Mouse (Mus musculus): ENCODE measurements around the gene Dclre1c. TPM values are rescaled to one million over a fixed set of nuclear protein-coding genes. Genes with fewer than 3 reads are reported as not detected.
A peak's percentile ranks its signal among the peaks of the same experiment; 100 is the strongest.

Gene Dclre1c
- polyA plus RNA-seq, 1 experiment from 2014 or later, result 9.2 TPM

DNA sequence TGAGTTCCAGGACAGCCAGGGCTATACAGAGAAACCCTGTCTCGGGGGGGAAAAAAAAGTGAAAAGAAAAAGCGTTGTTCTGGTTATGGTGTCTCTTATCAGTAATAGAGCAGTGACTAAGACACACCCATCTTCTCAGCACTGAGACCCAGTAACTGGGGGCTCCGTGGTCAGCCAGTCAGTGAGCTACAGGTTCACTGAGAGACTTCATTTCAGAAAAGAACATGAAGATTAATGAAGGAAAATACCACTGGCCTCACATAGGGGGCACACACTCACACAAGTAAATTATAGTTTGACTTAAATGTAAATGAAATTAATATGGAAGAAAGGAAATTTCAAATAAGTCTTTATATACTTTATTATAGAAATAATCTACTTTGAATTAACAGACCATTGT, 56.3 kb downstream of the Dclre1c start:
- H3K9me3 ChIP-seq, result 0 out of 2 replicates have a peak, but pooled peaks cover 5% of the 10 kb centered on the region
- 0 out of 2 replicates have a peak, but pooled peaks cover 5% of the 10 kb centered on the region for H3K4me1 ChIP-seq (replicated peaks)
- WGBS, result 89% methylated on average over 3 of the region's 3 CpGs
- H3K4me3 ChIP-seq (replicated peaks), result no peak overlapping the region
- H3K27ac ChIP-seq, result no peak overlapping the region
- H3K27me3 ChIP-seq, result no peaks in the 10 kb centered on the region
- no peaks in the 10 kb centered on the region for H3K36me3 ChIP-seq
- no peak overlapping the region for H3K4me2 ChIP-seq (replicated peaks)
- ATAC-seq, result no peak
- H3K9ac ChIP-seq (replicated peaks), result no peak overlapping the region

DNA sequence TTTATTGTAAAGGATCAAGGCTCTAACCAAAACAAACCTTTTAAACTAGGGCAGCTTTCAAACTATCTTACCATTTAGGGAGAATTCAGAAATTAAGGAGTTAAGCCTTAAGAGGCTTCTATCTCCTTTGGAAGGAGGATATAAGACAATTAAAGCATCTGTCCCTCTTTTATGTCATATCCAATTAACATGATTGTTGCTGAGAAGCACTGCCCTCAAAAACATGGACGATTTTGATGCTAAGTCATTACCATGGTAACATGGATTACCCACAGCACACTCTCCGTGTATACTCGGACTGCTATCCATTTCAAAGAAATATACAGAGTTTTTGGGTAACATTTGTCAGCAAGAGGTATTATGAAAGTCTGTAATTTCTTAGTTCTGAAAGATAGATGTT, 65.9 kb downstream of the Dclre1c start:
- Histone ChIP-seq H3K27me3 (no peaks in the 10 kb centered on the region), H3K4me3 (replicated peaks) (no peak overlapping the region), H3K4me2 (replicated peaks) (no peak overlapping the region), H3K27ac (no peak overlapping the region), H3K9me3 (no peaks in the 10 kb centered on the region), H3K9ac (replicated peaks) (no peak overlapping the region), H3K4me1 (replicated peaks) (no peaks in the 10 kb centered on the region), H3K36me3 (peaks cover 49% of the 10 kb centered on the region)
- 55% methylated on average over 3 of the region's 3 CpGs for WGBS
- ATAC-seq, result no peak

DNA sequence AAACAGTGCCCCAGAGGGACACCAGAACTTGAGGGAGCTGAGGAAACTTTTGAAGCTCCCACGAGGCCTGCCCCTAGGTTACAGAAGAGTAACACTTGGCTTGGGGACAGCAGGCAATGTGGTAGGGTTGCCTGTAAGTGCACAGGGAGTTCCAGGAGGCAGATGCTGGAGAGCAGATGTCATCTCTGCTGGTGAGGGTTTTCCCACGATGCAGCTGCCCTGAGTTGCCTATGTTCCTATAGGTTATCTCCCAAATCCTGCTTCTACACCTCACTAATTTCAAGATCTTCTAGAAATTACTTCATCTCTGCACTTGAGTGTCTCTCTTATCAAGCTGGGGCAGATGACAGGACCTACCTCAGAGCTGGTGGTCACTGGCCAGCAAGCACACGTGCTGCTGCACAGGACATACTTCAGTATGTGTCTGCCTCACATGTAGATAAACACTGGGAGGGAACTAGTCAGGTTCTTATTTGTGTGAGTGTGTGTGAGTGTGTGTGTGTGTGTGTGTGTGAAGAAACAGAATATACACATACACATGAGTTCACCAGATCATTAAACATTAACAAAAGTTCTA, 70.0 kb downstream of the Dclre1c start:
- H3K36me3 ChIP-seq, result peaks cover 79% of the 10 kb centered on the region
- ATAC-seq, result no peak
- no peak overlapping the region for H3K4me3 ChIP-seq (replicated peaks)
- no peaks in the 10 kb centered on the region for H3K4me1 ChIP-seq (replicated peaks)
- no peak overlapping the region for H3K9ac ChIP-seq (replicated peaks)
- H3K9me3 ChIP-seq, result no peaks in the 10 kb centered on the region
- no peaks in the 10 kb centered on the region for H3K27me3 ChIP-seq
- 94% methylated on average over 3 of the region's 3 CpGs for WGBS
- H3K27ac ChIP-seq, result no peak overlapping the region
- H3K4me2 ChIP-seq (replicated peaks), result no peak overlapping the region

GRCm38 (mm10) chr2:3499543-3499942, 75.6 kb downstream of the Dclre1c start:
- peaks cover 66% of the 10 kb centered on the region for H3K36me3 ChIP-seq
- no peak for ATAC-seq
- no peaks in the 10 kb centered on the region for H3K27me3 ChIP-seq
- H3K9ac ChIP-seq (replicated peaks), result no peak overlapping the region
- no peak overlapping the region for H3K4me3 ChIP-seq (replicated peaks)
- H3K9me3 ChIP-seq, result no peaks in the 10 kb centered on the region
- H3K27ac ChIP-seq, result no peak overlapping the region
- WGBS, result 93% methylated on average over 6 of the region's 6 CpGs
- H3K4me2 ChIP-seq (replicated peaks), result no peak overlapping the region
- no peaks in the 10 kb centered on the region for H3K4me1 ChIP-seq (replicated peaks)

DNA sequence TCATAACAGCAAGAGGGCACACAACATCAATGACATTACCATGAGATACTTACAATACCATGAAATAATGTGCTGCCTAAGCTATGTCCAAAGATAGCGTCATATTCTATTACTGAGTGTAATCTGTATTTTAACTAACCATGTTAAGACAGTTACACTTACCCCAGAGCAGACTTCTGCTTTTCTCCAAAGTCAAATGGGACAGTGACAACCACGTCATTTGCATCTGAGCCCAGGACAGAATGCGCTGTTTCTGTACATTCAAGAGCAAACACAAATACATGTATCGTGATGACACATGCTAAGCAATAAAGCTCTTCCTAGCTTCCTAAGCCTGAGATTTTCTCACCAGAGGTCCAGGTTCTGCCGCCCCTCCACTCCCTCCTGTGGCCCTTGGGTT, 77.0 kb downstream of the Dclre1c start:
- Histone ChIP-seq H3K4me3 (replicated peaks) (no peak overlapping the region), H3K36me3 (peaks cover 68% of the 10 kb centered on the region), H3K27ac (no peak overlapping the region), H3K27me3 (no peaks in the 10 kb centered on the region), H3K4me1 (replicated peaks) (no peaks in the 10 kb centered on the region), H3K9me3 (no peaks in the 10 kb centered on the region), H3K9ac (replicated peaks) (no peak overlapping the region), H3K4me2 (replicated peaks) (no peak overlapping the region)
- no peak for ATAC-seq
- WGBS, result 96% methylated on average over 5 of the region's 5 CpGs

GRCm38 (mm10) chr2:3512076-3512475, 88.1 kb downstream of the Dclre1c start:
- H3K4me3 ChIP-seq (replicated peaks), result peak overlapping the region; percentile 80
- H3K9me3 ChIP-seq, result peaks cover 3% of the 10 kb centered on the region; the same call in 1 of the 2 replicates
- peak overlapping the region; percentile 83 for H3K4me2 ChIP-seq (replicated peaks)
- 2% methylated on average over 15 of the region's 15 CpGs for WGBS
- peak overlapping the region; percentile 91 for H3K9ac ChIP-seq (replicated peaks)
- peaks cover 21% of the 10 kb centered on the region for H3K4me1 ChIP-seq (replicated peaks)
- ATAC-seq, result no peak
- H3K36me3 ChIP-seq, result peaks cover 34% of the 10 kb centered on the region
- H3K27ac ChIP-seq, result peak overlapping the region; percentile 85
- no peaks in the 10 kb centered on the region for H3K27me3 ChIP-seq

DNA sequence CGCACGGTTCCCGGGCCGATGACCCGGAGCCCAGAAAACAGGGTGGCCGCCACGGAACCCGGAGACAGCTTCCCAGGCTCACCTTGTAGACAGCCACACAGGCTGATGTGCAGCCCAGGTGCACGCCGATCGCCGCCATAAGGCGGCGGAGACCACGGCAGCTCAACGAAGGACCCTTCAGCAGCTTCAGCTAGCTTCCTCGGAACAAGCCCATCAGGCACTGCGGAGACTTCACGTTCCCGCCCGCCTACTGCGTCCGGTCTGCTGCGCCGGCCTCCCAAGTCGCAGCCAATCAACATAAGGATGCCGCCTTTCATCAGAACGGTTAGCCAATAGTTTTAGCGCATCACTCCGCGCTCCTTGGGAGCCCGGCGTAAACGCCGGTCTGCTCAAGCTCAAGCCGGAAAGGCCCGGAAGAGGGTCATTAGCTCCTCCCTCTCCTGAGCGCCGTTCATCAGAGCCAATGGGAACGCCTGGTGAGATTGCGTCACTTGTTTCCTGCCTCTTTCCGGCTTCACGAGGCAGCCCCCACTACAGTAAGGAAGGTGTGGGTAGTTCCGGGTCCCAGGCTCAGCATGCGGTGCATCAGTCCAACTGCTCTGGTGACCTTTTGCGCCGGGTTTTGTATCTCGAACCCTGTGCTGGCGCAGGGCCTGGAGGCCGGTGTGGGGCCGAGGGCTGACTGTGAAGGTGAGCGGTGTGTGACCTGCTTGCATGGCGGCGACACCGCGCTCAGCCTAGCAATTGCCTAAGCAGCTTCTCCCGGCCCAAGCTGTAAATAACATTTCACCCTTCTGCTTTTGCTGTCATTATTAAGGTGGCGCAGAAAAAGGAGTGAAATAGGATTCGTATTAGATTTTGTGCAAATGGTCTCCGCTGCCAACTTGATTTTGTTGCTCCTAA, 88.9 kb downstream of the Dclre1c start, which contains the start of the genes Gm45902, Hspa14 and Cdnf:
Gm45902 (minus strand) TSS at position 239 of the 903 bp plus-strand sequence.
Hspa14 (minus strand) TSS at position 263 of the 903 bp plus-strand sequence.
Cdnf (plus strand) TSS at position 479 of the 903 bp plus-strand sequence.
- peak within 1 kb of the TSS; percentile 91 for H3K9ac ChIP-seq (replicated peaks)
- peak; percentile 100 for ATAC-seq
- under 1% methylated on average over 60 of the region's 60 CpGs for WGBS

More for the DNA sequence above, 88.9 kb downstream of the Dclre1c start, which contains the start of the genes Gm45902, Hspa14 and Cdnf:
- Histone ChIP-seq H3K4me2 (replicated peaks) (peak within 1 kb of the TSS; percentile 83), H3K36me3 (peaks cover 27% of the 10 kb centered on the region), H3K9me3 (peaks cover 3% of the 10 kb centered on the region; the same call in 1 of the 2 replicates), H3K27ac (peak within 1 kb of the TSS; percentile 85), H3K4me3 (replicated peaks) (peak within 1 kb of the TSS; percentile 80), H3K27me3 (no peaks in the 10 kb centered on the region), H3K4me1 (replicated peaks) (peaks cover 21% of the 10 kb centered on the region)

Other genes starting within 250 kb of the Dclre1c start
- 90.2 and 102 TPM in 2 replicates for gene Nmt2, start 139.9 kb upstream of the Dclre1c start, polyA plus RNA-seq (2015; fragmentation: Nextera tagmentation; extraction: Ambion mirVana)
- gene Rpp38, start 91.5 kb upstream of the Dclre1c start, polyA plus RNA-seq (2015; fragmentation: Nextera tagmentation; extraction: Ambion mirVana), result 12.8 and 14.7 TPM in 2 replicates
- 1.2 and 1.3 TPM in 2 replicates for gene Acbd7, start 88.0 kb upstream of the Dclre1c start, polyA plus RNA-seq (2015; fragmentation: Nextera tagmentation; extraction: Ambion mirVana)
- not detected in 2 replicates for gene Olah, start 26.9 kb upstream of the Dclre1c start, polyA plus RNA-seq (2015; fragmentation: Nextera tagmentation; extraction: Ambion mirVana)
- 2.1 TPM in 2 replicates for gene Meig1, start 1.5 kb upstream of the Dclre1c start, polyA plus RNA-seq (2015; fragmentation: Nextera tagmentation; extraction: Ambion mirVana)
- 15.3 and 16.6 TPM in 2 replicates for gene Suv39h2, start 50.9 kb downstream of the Dclre1c start, polyA plus RNA-seq (2015; fragmentation: Nextera tagmentation; extraction: Ambion mirVana)
- 8.2 and 9.8 TPM in 2 replicates for gene Gm45902, start 88.7 kb downstream of the Dclre1c start, polyA plus RNA-seq (2015; fragmentation: Nextera tagmentation; extraction: Ambion mirVana)
- gene Hspa14, start 88.7 kb downstream of the Dclre1c start, polyA plus RNA-seq (2015; fragmentation: Nextera tagmentation; extraction: Ambion mirVana), result 72.5 and 84.2 TPM in 2 replicates
- gene Cdnf, start 88.9 kb downstream of the Dclre1c start, polyA plus RNA-seq (2015; fragmentation: Nextera tagmentation; extraction: Ambion mirVana), result 0.13 and 0.31 TPM in 2 replicates
- gene Fam107b, start 146.4 kb downstream of the Dclre1c start, polyA plus RNA-seq (2015; fragmentation: Nextera tagmentation; extraction: Ambion mirVana), result 39.1 and 39.4 TPM in 2 replicates

Data from midbrain, embryonic 13.5 days (tissue).